In genomic region chr17:83850458-83850857, GRCm38 (mm10) we compare ENCODE assay signal across 8 mouse cellular contexts. TPM values are rescaled to one million over a fixed set of nuclear protein-coding genes. Genes with fewer than 3 reads are reported as not detected.
A peak's percentile ranks its signal among the peaks of the same experiment; 100 is the strongest.
DNase-seq lines count a peak whose midpoint lies in the region; ATAC-seq and TF ChIP-seq lines count a peak whose summit lies in the region.

No protein-coding gene starts in this region.

- H3K4me2 ChIP-seq in forebrain, postnatal 0 days (ENCODE audit: low read depth) = no peak overlapping the region

- H3K9ac ChIP-seq in forebrain, postnatal 0 days = no peak overlapping the region

- intact Hi-C loops in heart, postnatal 36 days (cut with DNase I) = loop anchor here (2.0 to 5.0 kb wide), 3 partner anchors 218 to 578 kb away; partner anchors contain the start of gene Kcng3

- H3K4me3 ChIP-seq in forebrain, postnatal 0 days (ENCODE audit: low read depth, low read length) = no peak overlapping the region

- H3K4me1 ChIP-seq in forebrain, postnatal 0 days (ENCODE audit: insufficient read depth) = 0 out of 2 replicates have a peak, but pooled peaks cover 7% of the 10 kb centered on the region

- no peaks in the 10 kb centered on the region for H3K27me3 ChIP-seq in forebrain, postnatal 0 days (ENCODE audit: insufficient read depth, low read length)

- peak; percentile 70 for DNase-seq in MEL-GATA-1-ER (ENCODE audit: extremely low read depth, low read depth)
- peak; percentile 92 for DNase-seq in forebrain, postnatal 0 days
- peak; percentile 89 to 95 for DNase-seq in heart, postnatal 36 days
- DNase-seq in layer of hippocampus, adult 9-10 months (ENCODE audit: low spot score) = peak; percentile 91
- peak; percentile 93 for DNase-seq in lung, postnatal 14 days
- peak; percentile 76 for DNase-seq in retina, postnatal 7 days (ENCODE audit: low read depth, low spot score)
- DNase-seq in urinary bladder, adult 18-20 months (ENCODE audit: low spot score in 2 of 2) = peak; percentile 61 to 85

- peak; percentile 70 for ATAC-seq in cerebellum, adult (ENCODE audit: insufficient number of reproducible peaks, low FRiP score, low TSS enrichment)
- peak; percentile 54 for ATAC-seq in forebrain, postnatal 0 days

- peak; percentile 97 for TF ChIP-seq CTCF in forebrain, postnatal 0 days (IDR thresholded peaks at IDR 0.05; ENCODE audit: low read depth)

- 12% methylated on average over 9 of the region's 9 CpGs for WGBS in forebrain, postnatal 0 days

- H3K27ac ChIP-seq in forebrain, postnatal 0 days (ENCODE audit: low read depth, low read length) = no peak overlapping the region

- H3K9me3 ChIP-seq in forebrain, postnatal 0 days (ENCODE audit: low read length) = no peaks in the 10 kb centered on the region

- no peaks in the 10 kb centered on the region; the same call in 1 of the 2 replicates for H3K36me3 ChIP-seq in forebrain, postnatal 0 days (ENCODE audit: insufficient read depth)

RNA-seq across cellular contexts. Expression of gene Haao, which starts 2.7 kb away (rescaled TPM):
- not detected in 2 replicates for total RNA-seq in forebrain, postnatal 0 days (2014; rRNA removed)
- not detected in 2 replicates for polyA plus RNA-seq in forebrain, postnatal 0 days (2015; fragmentation: Nextera tagmentation; extraction: Ambion mirVana)
- total RNA-seq in heart, postnatal 36 days (2021) = under 1 TPM; 0.27 to 0.53 TPM
